Mouse (Mus musculus): ENCODE measurements around the gene Tmem82. TPM values are rescaled to one million over a fixed set of nuclear protein-coding genes. Genes with fewer than 3 reads are reported as not detected.

The Tmem82 gene
- total RNA-seq, 2 experiments from 2014 or later = 0.37 to 0.56 TPM

DNA sequence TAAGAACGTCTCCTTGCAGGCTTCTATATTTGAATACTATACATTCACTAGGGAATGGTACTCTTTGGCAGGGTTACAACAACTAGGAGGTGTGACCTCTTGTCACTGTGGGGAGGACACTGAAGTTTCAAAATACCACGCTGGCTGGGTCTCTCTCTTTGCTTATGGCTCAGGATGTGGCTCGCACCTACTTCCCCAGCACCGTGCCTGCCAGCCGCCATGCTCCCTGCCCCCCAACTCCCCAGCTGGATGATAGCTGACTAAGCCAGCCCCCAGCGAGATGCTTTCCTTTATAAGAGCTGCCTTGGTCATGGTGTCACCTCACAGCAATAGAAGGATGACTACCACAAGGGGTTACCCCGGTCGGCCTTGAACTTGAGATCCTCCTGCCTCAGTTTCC is 34.6 kb upstream of the Tmem82 start:
- DNase-seq (ENCODE audit: low spot score in 2 of 2) = no peak
- TF ChIP-seq CTCF (conservative IDR thresholded peaks at IDR 0.05) = no peak

GRCm38 (mm10) chr4:141651944-141652343 is 33.5 kb upstream of the Tmem82 start:
- no peak for DNase-seq (ENCODE audit: low spot score in 2 of 2)
- H3K4me3 ChIP-seq = no peak overlapping the region
- H3K27ac ChIP-seq = peak overlapping the region; percentile 28; the same call in 1 of the 2 replicates
- TF ChIP-seq CTCF (conservative IDR thresholded peaks at IDR 0.05) = no peak

More for the DNA sequence above, 34.6 kb upstream of the Tmem82 start:
- no peak overlapping the region for H3K4me3 ChIP-seq
- H3K27ac ChIP-seq = peak overlapping the region; percentile 57; the same call in 1 of the 2 replicates

DNA sequence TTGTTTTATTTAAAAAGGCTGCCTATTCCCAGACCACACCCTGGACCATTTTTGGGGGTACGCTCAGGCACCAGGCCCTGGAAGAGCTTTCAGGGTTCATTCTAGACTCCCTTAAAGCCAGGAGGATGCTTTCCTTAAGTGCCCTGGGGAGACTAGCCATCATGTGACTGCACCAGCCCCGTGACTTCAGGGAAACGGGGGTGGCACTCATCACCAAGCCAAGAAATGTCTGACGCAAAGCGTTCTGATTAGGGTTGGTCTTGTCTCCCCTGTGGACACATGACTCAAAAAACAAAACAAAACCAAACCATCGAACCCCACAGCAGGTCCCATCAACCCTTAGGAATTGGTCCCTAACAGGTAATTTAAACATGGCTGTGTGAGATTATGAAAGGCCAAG is 32.9 kb upstream of the Tmem82 start:
- H3K4me3 ChIP-seq = no peak overlapping the region
- TF ChIP-seq CTCF (conservative IDR thresholded peaks at IDR 0.05) = no peak
- no peak for DNase-seq (ENCODE audit: low spot score in 2 of 2)
- peak overlapping the region; percentile 28; the same call in 1 of the 2 replicates for H3K27ac ChIP-seq

DNA sequence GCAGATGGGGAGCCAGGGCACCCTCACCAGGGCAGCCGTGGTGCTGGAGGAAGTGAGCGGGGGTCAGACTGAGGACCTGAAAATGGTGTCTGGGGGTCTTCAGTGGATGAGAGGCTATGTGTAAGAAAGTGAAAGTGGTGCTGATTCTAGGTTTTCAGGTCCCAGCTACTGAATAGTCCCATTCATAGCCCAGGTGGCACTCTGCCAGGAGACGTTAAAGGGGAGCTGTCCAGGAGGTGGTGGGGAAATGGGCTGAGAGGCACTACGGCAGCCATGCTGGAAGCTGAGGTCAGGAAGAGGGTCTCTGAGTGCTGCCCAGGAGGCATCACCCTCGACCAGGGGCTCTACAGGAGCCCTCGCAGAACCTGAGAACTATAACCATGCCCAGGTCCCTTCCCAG is 30.8 kb upstream of the Tmem82 start:
- peak overlapping the region; percentile 67 for H3K27ac ChIP-seq
- H3K4me3 ChIP-seq = no peak overlapping the region
- DNase-seq (ENCODE audit: low spot score in 2 of 2) = no peak
- no peak for TF ChIP-seq CTCF (conservative IDR thresholded peaks at IDR 0.05)

DNA sequence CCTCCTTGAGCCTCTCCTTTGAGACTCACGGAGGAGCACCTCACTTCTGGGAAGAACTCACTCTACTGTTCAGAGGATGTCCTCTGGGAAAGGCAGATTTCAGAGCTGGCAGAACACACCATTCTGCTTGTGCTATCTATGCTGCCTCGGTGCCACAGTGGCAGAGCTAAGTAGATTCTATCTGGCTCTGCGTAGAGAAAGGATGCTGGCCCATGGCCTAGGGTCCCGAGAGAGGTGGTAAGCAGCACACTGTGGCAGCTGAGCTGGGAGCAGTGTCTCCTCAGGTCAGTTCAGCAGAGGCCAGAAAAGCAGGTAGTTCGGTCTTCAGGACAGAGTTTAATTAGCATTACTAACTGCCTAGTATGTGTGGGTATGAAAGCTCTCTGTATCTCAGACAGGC is 29.8 kb upstream of the Tmem82 start:
- DNase-seq (ENCODE audit: low spot score in 2 of 2) = no peak
- TF ChIP-seq CTCF (conservative IDR thresholded peaks at IDR 0.05) = no peak
- peak overlapping the region; percentile 67; the same call in 1 of the 2 replicates for H3K27ac ChIP-seq
- no peak overlapping the region for H3K4me3 ChIP-seq

- no peak for DNase-seq (ENCODE audit: low spot score in 2 of 2)
- H3K27ac ChIP-seq = no peak overlapping the region
- H3K4me3 ChIP-seq = no peak overlapping the region
- no peak for TF ChIP-seq CTCF (conservative IDR thresholded peaks at IDR 0.05)
Observed at GRCm38 (mm10) chr4:141647187-141647586, 28.8 kb upstream of the Tmem82 start.

GRCm38 (mm10) chr4:141645988-141646387 is 27.6 kb upstream of the Tmem82 start:
- Histone ChIP-seq H3K4me3 (no peak overlapping the region), H3K27ac (no peak overlapping the region; the same call in 1 of the 2 replicates)
- no peak for DNase-seq (ENCODE audit: low spot score in 2 of 2)
- TF ChIP-seq CTCF (conservative IDR thresholded peaks at IDR 0.05) = no peak

DNA sequence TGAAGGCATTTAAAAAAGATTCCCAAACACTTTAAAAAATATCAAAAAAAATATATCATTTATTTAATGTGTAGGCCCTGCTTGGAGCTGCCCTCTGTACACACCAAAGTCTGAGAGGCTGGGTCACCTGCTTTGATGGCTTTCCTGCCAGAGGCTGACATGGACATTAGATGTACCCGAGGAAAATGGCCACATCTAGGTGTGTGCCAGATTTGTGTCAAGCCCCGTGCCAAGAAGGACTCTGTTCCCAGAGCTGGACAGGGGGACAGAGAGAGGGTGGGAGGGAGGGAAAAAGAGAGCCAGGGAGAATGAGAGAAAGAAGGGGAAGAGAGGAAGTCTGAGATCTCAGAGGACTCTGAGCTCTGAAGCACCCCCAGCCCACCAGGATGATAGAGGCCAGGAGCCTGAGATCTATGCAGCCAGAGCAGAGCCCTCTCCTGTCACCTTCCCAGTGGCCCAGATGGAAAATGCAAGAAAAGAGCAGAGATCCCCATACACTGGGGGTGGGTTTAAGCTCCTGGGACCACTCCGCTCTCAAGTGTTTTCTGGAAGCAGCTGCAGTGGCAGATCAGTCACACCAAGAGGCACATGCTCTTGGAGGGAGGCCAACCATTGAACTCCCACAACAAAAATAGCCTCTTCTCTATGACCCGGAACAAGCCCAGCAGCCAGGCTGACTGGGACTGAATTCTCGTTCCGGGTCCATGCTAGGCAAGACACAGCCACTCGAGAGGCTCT is 24.9 kb upstream of the Tmem82 start:
- no peak for TF ChIP-seq CTCF (conservative IDR thresholded peaks at IDR 0.05)
- peak; percentile 50 to 55 for DNase-seq (ENCODE audit: low spot score in 2 of 2)
- Histone ChIP-seq H3K27ac (peak overlapping the region; percentile 88), H3K4me3 (no peak overlapping the region)

GRCm38 (mm10) chr4:141641961-141642811 is 23.8 kb upstream of the Tmem82 start:
- no peak for DNase-seq (ENCODE audit: low spot score in 2 of 2)
- TF ChIP-seq CTCF (conservative IDR thresholded peaks at IDR 0.05) = no peak
- Histone ChIP-seq H3K4me3 (no peak overlapping the region), H3K27ac (peak overlapping the region; percentile 64)

GRCm38 (mm10) chr4:141641353-141641771 is 22.9 kb upstream of the Tmem82 start:
- Histone ChIP-seq H3K27ac (peak overlapping the region; percentile 64), H3K4me3 (no peak overlapping the region)
- TF ChIP-seq CTCF (conservative IDR thresholded peaks at IDR 0.05) = no peak
- no peak for DNase-seq (ENCODE audit: low spot score in 2 of 2)

DNA sequence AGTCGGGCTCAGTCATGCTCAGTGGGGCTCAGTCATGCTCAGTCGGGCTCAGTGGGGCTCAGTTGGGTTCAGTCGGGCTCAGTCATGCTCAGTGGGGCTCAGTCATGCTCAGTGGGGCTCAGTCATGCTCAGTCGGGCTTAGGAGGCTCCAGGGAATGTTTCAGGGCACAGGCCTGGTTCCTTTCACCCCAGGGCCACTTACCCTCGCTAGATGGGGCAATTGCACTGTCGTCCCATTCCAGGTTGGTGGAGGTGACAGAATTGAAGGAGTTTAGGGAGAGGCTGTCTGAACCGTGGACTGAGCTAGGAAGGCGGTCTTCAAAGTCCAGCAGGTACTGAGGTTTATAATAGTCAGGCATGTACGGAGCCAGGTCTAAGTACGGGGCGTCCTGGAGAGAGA is 21.0 kb upstream of the Tmem82 start:
- Histone ChIP-seq H3K27ac (no peak overlapping the region), H3K4me3 (no peak overlapping the region)
- DNase-seq (ENCODE audit: low spot score in 2 of 2) = no peak
- TF ChIP-seq CTCF (conservative IDR thresholded peaks at IDR 0.05) = 0 out of 2 replicates have a peak, but pooled peaks have one; percentile 5

DNA sequence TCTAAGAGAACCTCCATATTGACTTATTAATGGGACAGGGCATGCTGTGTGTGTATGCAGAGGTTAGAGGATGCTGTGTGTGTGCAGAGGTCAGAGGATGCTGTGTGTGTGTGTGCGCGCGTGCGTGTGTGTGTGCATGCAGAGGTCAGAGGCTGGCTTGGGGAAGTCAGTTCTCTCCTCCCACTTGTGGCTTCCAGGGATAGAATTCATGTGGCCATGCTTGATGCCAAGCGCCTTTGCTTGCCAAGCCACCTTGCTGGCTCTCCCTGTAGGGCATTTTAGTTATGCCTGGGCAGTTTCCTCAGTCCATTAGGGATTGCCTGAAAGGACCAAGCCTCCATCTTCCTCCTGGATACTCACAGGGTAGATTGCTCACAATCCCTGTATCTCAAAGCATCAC is 18.3 kb upstream of the Tmem82 start:
- no peak for DNase-seq (ENCODE audit: low spot score in 2 of 2)
- no peak overlapping the region for H3K27ac ChIP-seq
- TF ChIP-seq CTCF (conservative IDR thresholded peaks at IDR 0.05) = no peak
- no peak overlapping the region for H3K4me3 ChIP-seq

GRCm38 (mm10) chr4:141635991-141636390 is 17.6 kb upstream of the Tmem82 start:
- no peak for DNase-seq (ENCODE audit: low spot score in 2 of 2)
- H3K27ac ChIP-seq = no peak overlapping the region
- TF ChIP-seq CTCF (conservative IDR thresholded peaks at IDR 0.05) = no peak
- no peak overlapping the region for H3K4me3 ChIP-seq
